Mouse (Mus musculus): ENCODE data around the gene 1700003H04Rik. TPM values are rescaled to one million over a fixed set of nuclear protein-coding genes. Genes with fewer than 3 reads are reported as not detected.

1700003H04Rik gene
- polyA plus RNA-seq (2012; rRNA removed; ENCODE audit: low replicate concordance): not detected in 2 replicates

GRCm38 (mm10) chr3:124581001-124581400 is at the start of gene 1700003H04Rik:
1700003H04Rik (minus strand) TSS chr3:124581101.

Other genes with a start within 250 kb of the 1700003H04Rik start
- not detected in 2 replicates for gene 1700006A11Rik, start 155.1 kb downstream of the 1700003H04Rik start, polyA plus RNA-seq (2012; rRNA removed; ENCODE audit: low replicate concordance)